Mouse (Mus musculus) liver, adult 2 months (tissue): Measurements from ENCODE around the gene Slc5a10. TPM values are rescaled to one million over a fixed set of nuclear protein-coding genes. Genes with fewer than 3 reads are reported as not detected.

Experiments used
- DNase-seq: peaks from one replicate; pipeline ENCODE4 v3.0.0-alpha.2; 2011; ENCODE audit warnings: low read depth, low spot score; ENCODE audit errors: extremely low read depth
- H3K27ac ChIP-seq: fragments of 200-500 bp; replicated peaks from 2 replicates; pipeline ENCODE4 v1.5.1; 2012; ENCODE audit warnings: low read depth, mild to moderate bottlenecking, control low read depth, inconsistent platforms, low read length; ENCODE audit not compliant: insufficient read depth
- H3K27me3 ChIP-seq: fragments of 200-500 bp; 2 replicates; pipeline ENCODE4 v1.6.1; 2012; ENCODE audit warnings: mild to moderate bottlenecking, moderate library complexity, low read length, inconsistent platforms; ENCODE audit not compliant: control insufficient read depth, insufficient read depth
- H3K36me3 ChIP-seq: fragments of 200-500 bp; 2 replicates; pipeline ENCODE4 v1.6.1; 2012; ENCODE audit warnings: low read length, inconsistent platforms; ENCODE audit not compliant: control insufficient read depth, insufficient read depth
- H3K4me1 ChIP-seq: fragments of 200-500 bp; 2 replicates; pipeline ENCODE4 v1.6.1; 2011; ENCODE audit warnings: low read length; ENCODE audit not compliant: control insufficient read depth, insufficient read depth
- H3K4me3 ChIP-seq: fragments of 200-500 bp; 2 replicates; pipeline ENCODE4 v1.5.1; 2011; ENCODE audit warnings: low read depth, mild to moderate bottlenecking, control low read depth, low read length, moderate library complexity; ENCODE audit not compliant: insufficient read depth
- H3K79me2 ChIP-seq: fragments of 200-500 bp; 2 replicates; pipeline ENCODE4 v1.6.1; 2012; ENCODE audit warnings: inconsistent platforms, mild to moderate bottlenecking, low read length, moderate library complexity; ENCODE audit not compliant: control insufficient read depth, insufficient read depth
- H3K9ac ChIP-seq: fragments of 200-500 bp; 2 replicates; pipeline ENCODE4 v1.6.1; 2012; ENCODE audit warnings: low read depth, mild to moderate bottlenecking, control low read depth, inconsistent platforms, low read length
- CTCF ChIP-seq: fragments of 200-500 bp; IDR thresholded peaks from 2 replicates; pipeline ENCODE4 v1.5.1; 2011; ENCODE audit warnings: low read depth, low read length, control low read depth
- POLR2A ChIP-seq: fragments of 200-500 bp; IDR thresholded peaks from 2 replicates; pipeline ENCODE4 v1.6.1; 2011; ENCODE audit warnings: low read length, control low read depth; ENCODE audit not compliant: insufficient read depth; ENCODE audit errors: extremely low read depth
- WGBS: fragments of 180-500 bp; shearing (Covaris S2); methylation state at CpG from one replicate; pipeline ENCODE4 v1.1.7; 2018; 5-methylcytosine and 5-hydroxymethylcytosine counted together
- polyA plus RNA-seq: library from polyadenylated mRNA; depleted of rRNA; stranded (reverse); fragments of >200 nt; gene quantifications from 2 replicates; pipeline ENCODE4 v1.2.3, GENCODE M21; 2012
- total RNA-seq: library from RNA; depleted of rRNA; stranded (reverse); fragments of >200 nt; gene quantifications from 2 replicates; pipeline ENCODE4 v1.2.3, GENCODE M21; 2014

The Slc5a10 gene
- total and polyA plus RNA-seq, 2 experiments = not detected

DNA sequence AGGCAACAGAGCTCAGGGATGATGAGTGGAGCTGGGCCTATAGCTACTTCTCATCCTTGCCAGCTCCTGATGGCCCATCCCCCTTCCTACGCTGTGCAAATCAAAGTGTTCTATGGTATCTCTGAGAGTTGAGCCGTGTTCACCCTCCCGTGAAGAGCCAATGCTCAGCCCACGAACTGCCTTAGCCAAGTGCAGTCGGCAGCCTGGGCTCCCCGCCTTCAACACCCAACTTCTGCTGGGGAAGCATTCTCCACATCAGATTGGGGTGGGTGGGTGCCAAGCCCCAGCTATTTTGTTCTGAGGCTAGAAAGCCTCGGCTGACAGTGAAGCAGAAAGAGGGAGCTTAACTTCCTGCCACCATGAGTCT, 71.9 kb downstream of the Slc5a10 start:
- Histone ChIP-seq H3K36me3 (no peaks in the 10 kb centered on the region), H3K4me1 (peaks cover under 1% of the 10 kb centered on the region; the same call in 1 of the 2 replicates), H3K27ac (no peak overlapping the region), H3K9ac (no peak overlapping the region), H3K27me3 (no peaks in the 10 kb centered on the region), H3K79me2 (no peaks in the 10 kb centered on the region), H3K4me3 (no peak overlapping the region)
- WGBS = 90% methylated on average over 7 of the region's 7 CpGs
- DNase-seq = no peak
- TF ChIP-seq CTCF (no peak), POLR2A (no peak)

- no peak for TF ChIP-seq CTCF
- Histone ChIP-seq H3K27ac (no peak overlapping the region), H3K4me3 (no peak overlapping the region), H3K9ac (no peak overlapping the region), H3K27me3 (no peaks in the 10 kb centered on the region), H3K79me2 (no peaks in the 10 kb centered on the region), H3K36me3 (no peaks in the 10 kb centered on the region), H3K4me1 (peaks cover 2% of the 10 kb centered on the region; the same call in 1 of the 2 replicates)
- DNase-seq = peak; percentile 29
- 59% methylated on average over 6 of the region's 6 CpGs for WGBS
Measured at GRCm38 (mm10) chr11:61647956-61648748, 72.5 kb downstream of the Slc5a10 start.

- no peak overlapping the region for H3K27ac ChIP-seq
- TF ChIP-seq CTCF (no peak), POLR2A (no peak)
- peak; percentile 8 for DNase-seq
- no peaks in the 10 kb centered on the region for H3K27me3 ChIP-seq
- peaks cover 2% of the 10 kb centered on the region; the same call in 1 of the 2 replicates for H3K4me1 ChIP-seq
- H3K4me3 ChIP-seq = no peak overlapping the region
- H3K36me3 ChIP-seq = no peaks in the 10 kb centered on the region
- WGBS = 76% methylated on average over 10 of the region's 10 CpGs
- no peaks in the 10 kb centered on the region for H3K79me2 ChIP-seq
- H3K9ac ChIP-seq = no peak overlapping the region
Measured at GRCm38 (mm10) chr11:61647110-61647910, 73.3 kb downstream of the Slc5a10 start.

- TF ChIP-seq POLR2A (no peak), CTCF (no peak)
- WGBS = 68% methylated on average over 2 of the region's 2 CpGs
- H3K27ac ChIP-seq = no peak overlapping the region
- peaks cover 2% of the 10 kb centered on the region; the same call in 1 of the 2 replicates for H3K4me1 ChIP-seq
- no peak overlapping the region for H3K9ac ChIP-seq
- H3K36me3 ChIP-seq = no peaks in the 10 kb centered on the region
- no peaks in the 10 kb centered on the region for H3K27me3 ChIP-seq
- no peak overlapping the region for H3K4me3 ChIP-seq
- no peaks in the 10 kb centered on the region for H3K79me2 ChIP-seq
- DNase-seq = no peak
Measured at GRCm38 (mm10) chr11:61646499-61647039, 74.1 kb downstream of the Slc5a10 start.

- H3K27me3 ChIP-seq = no peaks in the 10 kb centered on the region
- no peak overlapping the region for H3K4me3 ChIP-seq
- DNase-seq = no peak
- TF ChIP-seq POLR2A (no peak), CTCF (no peak)
- no peaks in the 10 kb centered on the region for H3K36me3 ChIP-seq
- 84% methylated on average over 5 of the region's 5 CpGs for WGBS
- H3K27ac ChIP-seq = no peak overlapping the region
- no peak overlapping the region for H3K9ac ChIP-seq
- peaks cover 2% of the 10 kb centered on the region; the same call in 1 of the 2 replicates for H3K4me1 ChIP-seq
- H3K79me2 ChIP-seq = no peaks in the 10 kb centered on the region
Measured at GRCm38 (mm10) chr11:61645357-61645857, 75.2 kb downstream of the Slc5a10 start.
